Mouse (Mus musculus): Measurements from ENCODE around the gene Vmn2r28.
"Not testable (repeated sequence)": the region's sequence is repeated elsewhere in the genome, so short reads cannot be mapped to it uniquely, and the experiment has no call there.

The Vmn2r28 gene

DNA sequence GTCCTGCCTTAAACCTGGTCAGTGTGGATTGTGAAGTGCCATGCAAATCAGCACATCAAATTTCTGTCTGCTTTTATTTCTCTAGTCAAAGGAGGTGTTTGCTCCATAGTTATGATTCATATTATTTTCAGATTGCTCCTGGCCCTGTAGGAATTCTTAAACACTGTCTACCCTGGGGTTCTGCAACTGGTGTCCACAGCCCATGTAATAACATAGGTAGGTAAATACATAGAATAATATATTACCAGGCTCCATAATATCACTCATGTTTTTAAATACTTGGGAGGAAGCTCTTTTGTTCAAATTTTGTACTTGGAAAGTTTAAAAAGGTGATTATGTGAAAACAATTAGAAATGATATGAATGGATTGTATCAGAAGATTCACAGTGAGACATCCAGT is at the start of gene Vmn2r28:
TSS of gene Vmn2r28 (minus strand) at position 101 of the 400 bp plus-strand sequence.
- DNase-seq (ENCODE audit: inconsistent age in 2 of 2, low spot score in 1 of 2) = not testable (repeated sequence)

DNA sequence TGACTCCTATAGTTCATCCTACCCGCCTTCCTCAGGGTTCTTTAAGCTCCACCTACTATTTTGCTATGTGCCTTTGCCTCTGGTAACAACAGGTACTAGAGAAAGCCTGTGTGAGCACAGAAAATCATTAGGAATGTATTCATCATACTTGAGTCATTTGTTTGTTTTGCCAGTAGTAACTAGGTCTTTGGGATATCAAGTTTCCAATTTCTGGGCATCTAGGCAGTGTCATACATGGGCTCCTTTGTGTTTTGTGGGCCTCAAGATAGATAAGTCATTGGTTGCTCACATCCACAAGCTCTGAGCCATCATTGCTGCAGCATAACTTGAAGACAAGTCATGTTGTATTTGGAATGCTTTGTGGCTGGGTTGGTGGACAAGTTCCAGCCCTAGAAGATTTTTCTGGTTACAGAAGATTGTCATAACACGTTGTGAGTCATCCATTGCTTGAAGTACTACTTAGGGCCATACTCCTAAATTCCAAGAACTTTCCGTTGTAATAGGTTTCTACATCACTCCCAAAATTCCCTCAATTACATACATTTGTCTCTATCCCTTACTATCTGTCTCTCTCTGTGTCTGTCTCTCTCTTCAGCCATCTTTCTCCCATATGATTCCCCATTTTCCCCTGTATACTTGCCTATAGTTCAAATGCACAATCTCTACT is 47.1 kb upstream of the Vmn2r28 start:
- not testable (repeated sequence) for DNase-seq (ENCODE audit: inconsistent age in 2 of 2, low spot score in 1 of 2)

DNA sequence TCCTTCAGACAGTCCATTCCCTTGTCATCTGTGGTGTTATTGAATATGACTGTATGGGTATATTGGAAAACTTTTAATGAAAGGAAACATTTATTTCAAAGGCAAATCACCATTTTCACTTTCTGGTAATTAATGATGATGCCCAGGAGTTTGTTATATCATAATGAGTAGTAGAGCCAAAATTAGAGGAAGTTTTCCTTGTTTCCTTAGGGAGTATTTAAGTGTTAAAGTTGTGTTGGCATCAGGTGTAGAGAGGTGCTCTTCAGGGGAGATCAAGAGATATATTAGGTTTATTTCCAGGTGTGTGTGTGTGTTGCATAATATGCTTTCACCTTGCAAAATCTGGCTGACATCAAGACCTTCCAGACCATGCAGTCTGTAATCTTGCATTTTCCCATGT is 37.1 kb downstream of the Vmn2r28 start, which contains the start of gene Vmn1r59:
TSS of gene Vmn1r59 (minus strand) at position 101 of the 400 bp plus-strand sequence.
- no peak for DNase-seq (ENCODE audit: inconsistent age in 2 of 2, low spot score in 1 of 2)

DNA sequence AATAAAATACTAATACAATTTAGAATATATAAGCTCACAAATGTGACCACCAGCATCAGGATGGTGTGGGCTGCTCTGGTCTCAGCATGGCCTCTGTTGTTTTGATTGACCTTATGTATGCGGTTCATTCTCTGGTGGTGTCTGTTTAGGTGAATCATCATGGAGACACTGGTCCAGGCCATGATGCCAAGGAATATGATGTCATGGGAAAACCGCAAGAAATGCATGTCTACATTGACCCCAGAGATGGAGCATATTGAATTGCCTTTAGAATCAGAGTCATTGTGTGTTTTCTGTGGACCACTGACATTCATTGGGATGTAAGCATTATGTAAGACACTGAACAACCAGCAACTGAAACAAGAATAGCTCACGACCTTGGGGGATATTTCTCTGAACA is 39.7 kb downstream of the Vmn2r28 start:
- DNase-seq (ENCODE audit: inconsistent age in 2 of 2, low spot score in 1 of 2) = not testable (repeated sequence)

DNA sequence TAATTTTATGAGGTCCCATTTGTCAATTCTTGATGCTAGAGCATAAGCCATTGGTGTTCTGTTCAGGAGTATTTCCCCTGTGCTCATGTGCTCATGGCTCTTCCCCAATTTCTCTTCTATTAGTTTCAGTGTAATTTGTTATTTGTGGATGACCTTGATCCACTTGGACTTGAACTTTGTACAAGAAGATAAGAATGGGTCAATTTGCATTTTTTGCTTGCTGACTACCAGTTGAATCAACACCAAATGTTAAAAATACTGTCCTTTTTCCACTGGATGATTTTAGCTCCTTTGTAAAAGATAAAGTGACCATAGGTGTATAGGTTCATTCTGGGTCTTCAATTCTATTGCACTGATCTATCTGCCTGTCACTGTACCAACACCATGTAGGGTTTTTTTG is 45.1 kb downstream of the Vmn2r28 start:
- no peak for DNase-seq (ENCODE audit: inconsistent age in 2 of 2, low spot score in 1 of 2)
